Mouse (Mus musculus): ENCODE data around the gene Mad1l1. TPM values are rescaled to one million over a fixed set of nuclear protein-coding genes. Genes with fewer than 3 reads are reported as not detected.

The Mad1l1 gene
- polyA plus RNA-seq, 1 experiment = 24.7 TPM

DNA sequence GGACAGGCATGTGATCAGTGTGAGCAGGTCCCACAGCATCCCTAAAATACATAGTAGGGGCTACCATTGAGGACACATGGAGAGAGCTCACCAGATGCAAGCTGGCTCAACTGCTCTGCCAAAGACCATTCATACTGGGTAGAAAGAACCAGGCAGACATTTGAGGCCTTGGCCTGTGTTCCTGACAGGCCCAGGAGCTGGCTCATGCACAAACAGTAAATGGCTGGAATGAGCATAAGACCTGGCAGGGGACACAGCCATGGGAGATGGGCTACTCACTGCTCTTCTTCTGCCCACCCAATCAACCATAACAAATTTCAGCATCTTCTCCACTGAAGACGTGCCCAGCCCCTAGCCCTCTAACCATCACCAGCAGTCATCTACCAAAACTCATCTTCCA is 66.7 kb downstream of the Mad1l1 start:
- TF ChIP-seq CTCF (IDR thresholded peaks at IDR 0.05; ENCODE audit: control insufficient read depth, insufficient read depth, low read length) (no peak), POLR2A (IDR thresholded peaks at IDR 0.05; ENCODE audit: borderline replicate concordance, control insufficient read depth, low read depth, low read length) (no peak)
- Histone ChIP-seq H3K27ac (ENCODE audit: control insufficient read depth, insufficient read depth, low read depth, low read length, poor library complexity) (no peak overlapping the region), H3K4me3 (replicated peaks; ENCODE audit: control insufficient read depth, low read depth, low read length) (no peak overlapping the region), H3K4me1 (ENCODE audit: control insufficient read depth, insufficient read depth, low read length) (no peaks in the 10 kb centered on the region; the same call in 1 of the 2 replicates)
- 84% methylated on average over 1 of the region's 1 CpGs for WGBS

DNA sequence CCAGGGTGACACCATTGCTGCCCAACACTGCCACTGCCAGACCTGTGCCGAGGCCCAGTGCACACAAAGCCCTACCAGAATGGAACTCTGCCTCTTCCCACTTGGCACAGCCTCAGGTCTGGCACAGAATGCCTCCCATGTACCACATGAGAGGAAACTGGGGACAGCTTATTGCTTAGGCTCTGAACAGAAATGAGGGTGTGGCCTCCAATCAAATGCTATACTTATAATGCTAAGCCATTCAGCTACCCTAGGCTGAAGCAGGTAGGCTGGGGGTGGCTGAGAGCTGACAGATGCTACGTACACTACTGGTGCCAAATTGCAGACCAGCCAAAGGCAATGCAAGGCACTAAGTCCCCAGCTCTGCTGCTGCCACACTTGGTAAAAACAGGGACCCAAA is 69.4 kb downstream of the Mad1l1 start:
- 94% methylated on average over 2 of the region's 2 CpGs for WGBS
- TF ChIP-seq POLR2A (IDR thresholded peaks at IDR 0.05; ENCODE audit: borderline replicate concordance, control insufficient read depth, low read depth, low read length) (no peak), CTCF (IDR thresholded peaks at IDR 0.05; ENCODE audit: control insufficient read depth, insufficient read depth, low read length) (no peak)
- Histone ChIP-seq H3K4me1 (ENCODE audit: control insufficient read depth, insufficient read depth, low read length) (no peaks in the 10 kb centered on the region; the same call in 1 of the 2 replicates), H3K4me3 (replicated peaks; ENCODE audit: control insufficient read depth, low read depth, low read length) (no peak overlapping the region), H3K27ac (ENCODE audit: control insufficient read depth, insufficient read depth, low read depth, low read length, poor library complexity) (no peak overlapping the region)

DNA sequence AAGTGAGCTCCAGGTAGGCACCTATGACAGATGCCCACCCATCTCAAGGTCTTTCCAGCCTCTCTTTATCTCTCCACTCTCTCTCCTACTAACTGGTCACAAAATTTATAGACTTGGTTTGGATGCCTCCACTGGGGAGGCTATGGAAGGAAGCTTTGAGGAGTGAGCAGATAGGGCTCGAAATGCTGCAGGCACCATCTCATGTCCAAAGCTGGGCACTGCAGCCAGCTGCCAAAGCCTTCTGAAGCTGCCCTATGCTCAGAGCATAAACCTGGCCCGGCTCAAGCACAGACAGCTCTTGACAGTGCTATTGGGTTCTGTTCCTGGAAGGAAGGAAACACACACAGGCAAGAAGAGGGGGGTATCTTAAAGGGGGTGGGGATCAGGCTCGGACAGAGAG is 71.0 kb downstream of the Mad1l1 start:
- Histone ChIP-seq H3K27ac (ENCODE audit: control insufficient read depth, insufficient read depth, low read depth, low read length, poor library complexity) (no peak overlapping the region), H3K4me1 (ENCODE audit: control insufficient read depth, insufficient read depth, low read length) (no peaks in the 10 kb centered on the region), H3K4me3 (replicated peaks; ENCODE audit: control insufficient read depth, low read depth, low read length) (no peak overlapping the region)
- WGBS = 79% methylated on average over 3 of the region's 3 CpGs
- TF ChIP-seq CTCF (IDR thresholded peaks at IDR 0.05; ENCODE audit: control insufficient read depth, insufficient read depth, low read length) (no peak), POLR2A (IDR thresholded peaks at IDR 0.05; ENCODE audit: borderline replicate concordance, control insufficient read depth, low read depth, low read length) (no peak)

DNA sequence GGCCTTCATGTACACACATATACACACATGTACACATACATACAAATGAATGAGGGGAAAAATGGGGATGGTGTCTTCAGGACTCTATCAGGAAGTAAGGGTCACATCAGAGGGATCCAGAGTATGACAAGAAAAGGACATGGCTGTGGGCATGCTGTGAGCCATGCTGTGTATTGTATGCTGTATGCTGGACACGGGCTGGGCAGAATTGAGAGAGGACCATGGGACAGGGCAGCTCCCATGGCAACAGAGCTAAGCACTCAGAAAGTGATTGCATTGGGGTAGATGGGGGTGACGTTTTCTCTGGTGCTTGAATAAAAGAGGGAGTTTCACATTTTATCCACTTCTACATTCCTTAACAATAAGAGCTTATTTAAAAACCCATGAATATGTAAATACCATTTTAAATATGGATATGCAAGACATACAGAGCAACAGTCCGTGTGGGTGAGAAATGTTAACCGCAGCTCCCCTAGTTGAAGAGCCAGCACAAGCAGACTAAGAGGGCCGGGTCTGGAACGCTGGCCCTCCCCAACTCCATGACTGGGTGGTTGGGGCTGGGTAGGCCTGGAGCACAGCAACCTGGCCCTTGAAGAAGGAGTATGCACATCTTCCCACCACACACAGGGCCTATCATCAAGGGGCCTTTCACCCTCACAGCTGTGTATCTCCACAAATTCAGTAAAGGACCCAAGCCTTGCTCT is 71.8 kb downstream of the Mad1l1 start:
- Histone ChIP-seq H3K4me1 (ENCODE audit: control insufficient read depth, insufficient read depth, low read length) (no peaks in the 10 kb centered on the region), H3K27ac (ENCODE audit: control insufficient read depth, insufficient read depth, low read depth, low read length, poor library complexity) (no peak overlapping the region), H3K4me3 (replicated peaks; ENCODE audit: control insufficient read depth, low read depth, low read length) (no peak overlapping the region)
- no peak for TF ChIP-seq POLR2A (IDR thresholded peaks at IDR 0.05; ENCODE audit: borderline replicate concordance, control insufficient read depth, low read depth, low read length)
- WGBS = 94% methylated on average over 6 of the region's 6 CpGs

DNA sequence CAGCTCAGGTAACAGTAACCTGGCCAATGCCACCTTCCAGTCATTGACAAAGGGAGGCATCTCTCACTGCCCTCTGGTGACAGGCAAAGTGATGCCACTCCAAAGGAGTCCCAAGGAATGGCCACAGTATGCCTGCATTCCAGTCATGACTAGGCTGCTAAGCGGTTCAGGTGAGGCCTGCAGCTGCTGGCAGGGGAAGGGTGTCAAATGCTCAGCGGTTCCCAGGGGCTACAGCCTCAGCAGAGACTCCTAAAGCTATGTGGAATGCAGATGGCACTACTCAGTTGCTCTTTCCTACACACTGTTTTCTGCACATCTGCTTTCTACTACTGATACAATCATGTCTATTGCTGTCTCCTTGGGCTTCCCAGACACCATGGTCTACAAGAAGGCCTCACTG is 73.3 kb downstream of the Mad1l1 start:
- H3K4me3 ChIP-seq (replicated peaks; ENCODE audit: control insufficient read depth, low read depth, low read length) = no peak overlapping the region
- no peak for TF ChIP-seq POLR2A (IDR thresholded peaks at IDR 0.05; ENCODE audit: borderline replicate concordance, control insufficient read depth, low read depth, low read length)
- no peak for TF ChIP-seq CTCF (IDR thresholded peaks at IDR 0.05; ENCODE audit: control insufficient read depth, insufficient read depth, low read length)
- no peak overlapping the region for H3K27ac ChIP-seq (ENCODE audit: control insufficient read depth, insufficient read depth, low read depth, low read length, poor library complexity)
- no peaks in the 10 kb centered on the region for H3K4me1 ChIP-seq (ENCODE audit: control insufficient read depth, insufficient read depth, low read length)
- 91% methylated on average over 2 of the region's 2 CpGs for WGBS

DNA sequence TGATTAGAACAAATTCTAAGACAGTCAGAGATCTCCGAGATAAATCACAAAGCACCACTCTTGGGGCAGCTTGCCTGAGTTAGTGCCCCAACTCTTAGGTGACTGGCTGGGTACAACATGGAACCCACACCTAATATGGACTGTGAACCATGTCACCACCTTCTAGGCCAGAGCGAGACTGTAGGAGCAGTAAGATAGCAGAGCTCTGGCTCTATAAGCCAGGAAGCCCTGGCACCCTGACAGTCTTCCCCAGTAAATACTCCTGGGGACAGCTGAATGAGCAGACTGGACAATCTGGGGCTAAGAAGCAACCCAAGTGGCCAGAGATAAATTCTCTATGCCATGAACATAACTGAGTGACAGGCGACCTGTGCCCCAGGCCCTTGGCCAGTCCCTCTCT is 81.1 kb downstream of the Mad1l1 start:
- WGBS = 91% methylated on average over 3 of the region's 3 CpGs
- no peak overlapping the region for H3K27ac ChIP-seq (ENCODE audit: control insufficient read depth, insufficient read depth, low read depth, low read length, poor library complexity)
- H3K4me3 ChIP-seq (replicated peaks; ENCODE audit: control insufficient read depth, low read depth, low read length) = no peak overlapping the region
- TF ChIP-seq POLR2A (IDR thresholded peaks at IDR 0.05; ENCODE audit: borderline replicate concordance, control insufficient read depth, low read depth, low read length) = no peak
- no peaks in the 10 kb centered on the region for H3K4me1 ChIP-seq (ENCODE audit: control insufficient read depth, insufficient read depth, low read length)

DNA sequence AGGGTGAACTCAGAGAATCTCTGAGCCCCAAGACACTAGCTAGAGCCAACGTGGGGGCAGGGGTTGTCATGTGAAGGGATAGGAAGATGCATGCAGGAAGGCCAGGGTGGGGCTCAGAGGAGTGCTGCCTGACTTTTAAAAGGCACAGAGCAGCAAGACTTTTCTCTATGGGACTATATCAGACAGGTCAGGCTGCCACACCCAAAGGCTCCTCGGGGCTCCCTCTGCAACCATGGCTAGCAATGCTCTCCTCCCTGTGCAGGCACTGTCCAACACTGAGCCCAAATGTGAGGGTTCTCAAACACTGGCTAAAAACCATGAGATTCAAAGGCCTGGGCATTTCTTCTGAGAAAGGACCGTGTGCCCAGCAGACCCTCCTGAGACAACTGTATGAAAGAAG is 82.5 kb downstream of the Mad1l1 start:
- WGBS = 73% methylated on average over 3 of the region's 3 CpGs
- Histone ChIP-seq H3K27ac (ENCODE audit: control insufficient read depth, insufficient read depth, low read depth, low read length, poor library complexity) (no peak overlapping the region), H3K4me3 (replicated peaks; ENCODE audit: control insufficient read depth, low read depth, low read length) (no peak overlapping the region), H3K4me1 (ENCODE audit: control insufficient read depth, insufficient read depth, low read length) (no peaks in the 10 kb centered on the region)
- TF ChIP-seq CTCF (IDR thresholded peaks at IDR 0.05; ENCODE audit: control insufficient read depth, insufficient read depth, low read length) (no peak), POLR2A (IDR thresholded peaks at IDR 0.05; ENCODE audit: borderline replicate concordance, control insufficient read depth, low read depth, low read length) (no peak)

DNA sequence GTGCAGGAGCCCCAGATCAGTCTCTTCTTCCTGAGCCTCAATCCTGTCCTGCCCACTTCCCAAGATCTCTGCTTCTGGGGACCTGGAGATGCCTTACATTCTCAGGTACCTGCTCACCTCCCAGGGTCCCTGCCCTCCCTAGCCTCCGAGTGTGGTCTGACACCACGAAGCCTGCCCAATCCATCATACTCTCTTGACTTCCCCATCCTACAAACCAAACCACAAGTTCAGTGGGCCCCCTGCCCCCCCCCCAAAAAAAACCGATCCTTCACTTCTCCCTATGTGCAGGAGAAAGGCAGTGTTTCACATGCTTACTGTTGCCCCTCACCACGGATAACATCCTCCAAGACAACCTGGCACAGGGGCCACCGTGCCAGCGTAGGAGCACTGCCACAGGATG is 90.5 kb downstream of the Mad1l1 start:
- TF ChIP-seq POLR2A (IDR thresholded peaks at IDR 0.05; ENCODE audit: borderline replicate concordance, control insufficient read depth, low read depth, low read length) (no peak), CTCF (IDR thresholded peaks at IDR 0.05; ENCODE audit: control insufficient read depth, insufficient read depth, low read length) (no peak)
- no peak overlapping the region for H3K4me3 ChIP-seq (replicated peaks; ENCODE audit: control insufficient read depth, low read depth, low read length)
- 21% methylated on average over 6 of the region's 6 CpGs for WGBS
- H3K4me1 ChIP-seq (ENCODE audit: control insufficient read depth, insufficient read depth, low read length) = no peaks in the 10 kb centered on the region
- H3K27ac ChIP-seq (ENCODE audit: control insufficient read depth, insufficient read depth, low read depth, low read length, poor library complexity) = no peak overlapping the region

DNA sequence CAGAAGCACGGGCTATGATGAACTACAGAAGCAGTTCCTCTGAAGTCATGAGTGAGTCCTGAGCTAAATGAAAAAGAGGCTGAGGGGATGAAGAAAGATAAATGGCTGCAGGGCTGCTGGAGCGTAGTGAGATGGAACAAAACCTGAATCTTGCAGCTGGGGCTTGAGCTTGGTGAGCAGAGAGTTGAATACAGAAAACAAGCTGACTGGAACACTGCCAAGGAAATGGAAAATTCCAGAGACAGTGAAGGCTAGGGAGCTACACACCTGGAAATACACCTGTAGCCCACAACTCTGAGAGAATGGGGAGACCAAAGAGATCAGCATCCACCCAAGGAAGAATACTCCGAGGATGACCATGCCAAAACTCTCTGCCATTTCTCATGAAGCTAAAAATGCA is 93.0 kb downstream of the Mad1l1 start:
- Histone ChIP-seq H3K27ac (ENCODE audit: control insufficient read depth, insufficient read depth, low read depth, low read length, poor library complexity) (no peak overlapping the region), H3K4me3 (replicated peaks; ENCODE audit: control insufficient read depth, low read depth, low read length) (no peak overlapping the region), H3K4me1 (ENCODE audit: control insufficient read depth, insufficient read depth, low read length) (peaks cover 4% of the 10 kb centered on the region; the same call in 1 of the 2 replicates)
- TF ChIP-seq CTCF (IDR thresholded peaks at IDR 0.05; ENCODE audit: control insufficient read depth, insufficient read depth, low read length) (no peak), POLR2A (IDR thresholded peaks at IDR 0.05; ENCODE audit: borderline replicate concordance, control insufficient read depth, low read depth, low read length) (no peak)
- WGBS = 93% methylated on average over 3 of the region's 3 CpGs

Data from bone marrow, adult 2 months (tissue).